Mouse (Mus musculus) heart, adult 11 months (tissue): ENCODE results near the gene Cd200.
"Not testable (repeated sequence)": the region's sequence is repeated elsewhere in the genome, so short reads cannot be mapped to it uniquely, and the experiment has no call there.

ENCODE experiments used
- DNase-seq: peaks from one replicate; pipeline ENCODE4 v3.0.0; 2022

The Cd200 gene

GRCm38 (mm10) chr16:45408425-45409063, at the start of gene Cd200:
TSS of gene Cd200 (minus strand) at chr16:45409053.
- peak; percentile 99 for DNase-seq

GRCm38 (mm10) chr16:45454762-45455161, 45.9 kb upstream of the Cd200 start:
- no peak for DNase-seq

GRCm38 (mm10) chr16:45437230-45437739, 28.4 kb upstream of the Cd200 start:
- DNase-seq, result peak; percentile 88

GRCm38 (mm10) chr16:45435591-45435990, 26.7 kb upstream of the Cd200 start:
- DNase-seq, result no peak

GRCm38 (mm10) chr16:45427651-45428050, 18.8 kb upstream of the Cd200 start:
- peak; percentile 96 for DNase-seq

- peak; percentile 61 for DNase-seq
Observed at GRCm38 (mm10) chr16:45413497-45413896, 4.6 kb upstream of the Cd200 start.

- not testable (repeated sequence) for DNase-seq
Observed at GRCm38 (mm10) chr16:45409064-45409446, 202 bp upstream of the Cd200 start.

GRCm38 (mm10) chr16:45407645-45408400, 1.0 kb downstream of the Cd200 start:
- DNase-seq, result peak; percentile 70

GRCm38 (mm10) chr16:45407091-45407490, 1.8 kb downstream of the Cd200 start:
- peak; percentile 91 for DNase-seq

- DNase-seq, result peak; percentile 93
Observed at GRCm38 (mm10) chr16:45402951-45403350, 5.9 kb downstream of the Cd200 start.

- DNase-seq, result no peak
Observed at GRCm38 (mm10) chr16:45402036-45402435, 6.8 kb downstream of the Cd200 start.

GRCm38 (mm10) chr16:45399947-45400555, 8.8 kb downstream of the Cd200 start:
- peak; percentile 93 for DNase-seq

GRCm38 (mm10) chr16:45399411-45399810, 9.4 kb downstream of the Cd200 start:
- DNase-seq, result peak; percentile 90

GRCm38 (mm10) chr16:45397440-45397839, 11.4 kb downstream of the Cd200 start:
- DNase-seq, result no peak

GRCm38 (mm10) chr16:45392246-45392645, 16.6 kb downstream of the Cd200 start:
- DNase-seq, result no peak

- no peak for DNase-seq
Observed at GRCm38 (mm10) chr16:45391680-45392079, 17.2 kb downstream of the Cd200 start.

- no peak for DNase-seq
Observed at GRCm38 (mm10) chr16:45390286-45390956, 18.4 kb downstream of the Cd200 start.

GRCm38 (mm10) chr16:45389833-45390232, 19.0 kb downstream of the Cd200 start:
- DNase-seq, result peak; percentile 61

GRCm38 (mm10) chr16:45389041-45389440, 19.8 kb downstream of the Cd200 start:
- DNase-seq, result no peak

GRCm38 (mm10) chr16:45381811-45382210, 27.0 kb downstream of the Cd200 start:
- DNase-seq, result no peak

- DNase-seq, result no peak
Observed at GRCm38 (mm10) chr16:45378959-45379358, 29.9 kb downstream of the Cd200 start.

GRCm38 (mm10) chr16:45378147-45378943, 30.5 kb downstream of the Cd200 start:
- DNase-seq, result no peak
